Mouse (Mus musculus) embryonic fibroblast, embryonic 13.5 days (primary cell): ENCODE data around the gene Pheta2.

ENCODE experiments used
- CTCF ChIP-seq: IDR thresholded peaks from 2 replicates; pipeline ENCODE4 v1.5.1; 2011; ENCODE audit warnings: mild to moderate bottlenecking, control low read depth, low read length, moderate library complexity, borderline replicate concordance; ENCODE audit not compliant: insufficient read depth
- POLR2A ChIP-seq: IDR thresholded peaks from 2 replicates; pipeline ENCODE4 v1.6.1; 2011; ENCODE audit warnings: low read depth, mild to moderate bottlenecking, control low read depth, low read length, moderate library complexity

- TF ChIP-seq CTCF (no peak), POLR2A (no peak)
Observed at GRCm38 (mm10) chr15:82353745-82354113, 15.0 kb downstream of the Pheta2 start.
